Mouse (Mus musculus): ENCODE results near the gene Rora. TPM values are rescaled to one million over a fixed set of nuclear protein-coding genes. Genes with fewer than 3 reads are reported as not detected.

Rora gene
- 9.0 TPM for polyA plus RNA-seq (2021)

DNA sequence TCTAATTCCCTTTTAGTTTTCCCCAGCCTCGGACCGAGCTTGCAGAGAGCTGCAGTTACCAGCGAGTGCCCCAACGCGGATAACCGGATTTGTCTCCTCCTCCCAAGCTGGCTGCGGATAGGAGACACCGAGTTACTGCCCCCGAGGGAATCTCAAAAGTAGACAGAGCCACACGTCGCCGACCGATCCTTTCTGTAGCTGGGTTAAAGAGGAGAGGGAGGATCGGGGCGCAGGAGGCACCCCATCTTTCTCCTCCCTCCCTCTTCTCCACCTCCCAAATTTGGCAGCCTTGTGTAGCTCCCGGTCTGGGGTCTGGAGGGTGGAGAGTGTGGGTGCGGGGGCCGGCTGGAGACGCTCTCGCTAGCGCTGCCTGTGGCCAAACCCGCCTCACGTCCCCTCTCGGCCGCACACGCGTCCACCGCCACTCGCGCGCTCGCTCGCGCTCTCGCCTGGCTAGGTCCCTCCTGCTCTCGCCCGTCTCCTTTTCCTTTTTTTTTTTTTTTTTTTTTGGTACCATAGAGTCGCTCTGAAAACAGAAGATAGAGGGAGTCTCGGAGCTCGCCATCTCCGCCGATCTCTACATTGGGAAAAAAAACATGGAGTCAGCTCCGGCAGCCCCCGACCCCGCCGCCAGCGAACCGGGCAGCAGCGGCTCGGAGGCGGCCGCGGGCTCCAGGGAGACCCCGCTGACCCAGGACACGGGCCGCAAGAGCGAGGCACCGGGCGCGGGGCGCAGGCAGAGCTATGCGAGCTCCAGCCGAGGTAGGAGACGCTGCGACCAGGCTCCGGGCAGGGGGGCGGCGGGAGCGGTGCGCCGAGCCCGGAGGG lies at the start of gene Rora:
Gene Rora (plus strand): TSS at position 576 of the 828 bp plus-strand sequence.
- TF ChIP-seq CTCF (IDR thresholded peaks at IDR 0.05): peak; percentile 29
- H3K27me3 ChIP-seq: peaks cover 34% of the 10 kb centered on the region
- in situ Hi-C loops (cut with MboI; ENCODE audit: low pct_unique_long_range_greater_than_20kb): no loop called here
- ChIA-PET POLR2A (interaction anchor here (0.5 to 0.7 kb wide), 5 partner anchors 15 to 1599 kb away, joined by 3 to 10 read pairs (median 4); no protein-coding TSS in a partner anchor), CTCF (no interaction called here)
- no peak for DNase-seq (ENCODE audit: low read depth, low spot score)
- peak; percentile 48 for ATAC-seq

DNA sequence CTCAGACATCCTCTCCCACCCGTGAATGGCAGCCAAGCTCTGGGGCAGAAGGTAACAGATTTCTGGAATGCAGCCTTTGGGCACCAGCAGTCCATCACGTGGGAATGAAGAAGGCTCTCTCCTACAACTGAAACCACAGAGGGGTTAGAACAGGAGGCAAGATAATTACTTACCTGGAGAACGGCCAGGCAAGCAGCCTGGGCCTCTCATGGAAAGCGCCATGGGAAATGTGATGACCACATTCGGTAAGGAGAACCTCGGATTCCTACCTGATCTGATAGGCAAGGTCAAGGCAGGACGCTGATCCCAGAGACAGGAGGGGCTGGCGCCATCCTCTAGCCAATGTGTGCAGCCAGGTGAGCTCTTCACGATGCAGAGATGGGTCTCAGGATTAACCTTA lies 39.6 kb upstream of the Rora start:
- no peak for TF ChIP-seq CTCF (IDR thresholded peaks at IDR 0.05)
- POLR2A ChIA-PET: no interaction called here
- DNase-seq (ENCODE audit: low read depth, low spot score) (no peak), ATAC-seq (no peak)
- CTCF ChIA-PET: no interaction called here
- in situ Hi-C loops (cut with MboI; ENCODE audit: low pct_unique_long_range_greater_than_20kb): no loop called here
- peaks cover 12% of the 10 kb centered on the region for H3K27me3 ChIP-seq

DNA sequence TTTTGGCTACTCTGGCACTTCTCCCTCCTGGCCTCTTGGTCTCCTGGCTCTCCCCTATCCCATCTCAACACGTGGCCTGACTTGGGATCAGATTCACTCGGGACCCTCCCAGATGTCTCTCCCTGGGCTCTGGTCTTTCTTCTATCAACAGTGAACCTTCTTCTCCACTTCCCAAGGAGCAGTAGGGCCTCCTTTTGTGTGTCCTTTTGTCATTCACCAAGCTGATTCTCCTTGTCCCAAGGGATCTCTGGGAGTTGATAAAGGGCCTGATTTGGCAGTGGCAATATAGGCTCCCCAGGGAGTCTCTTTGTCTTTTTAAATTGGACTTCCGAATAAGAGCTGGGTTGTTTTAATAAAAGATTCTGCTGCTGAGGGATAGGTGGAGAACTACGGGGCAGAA lies 36.5 kb upstream of the Rora start:
- H3K27me3 ChIP-seq: peaks cover 12% of the 10 kb centered on the region
- TF ChIP-seq CTCF (IDR thresholded peaks at IDR 0.05): no peak
- in situ Hi-C loops (cut with MboI; ENCODE audit: low pct_unique_long_range_greater_than_20kb): no loop called here
- POLR2A ChIA-PET: interaction anchor here (0.6 kb wide), 1 partner anchor 44 kb away, joined by 3 read pairs; no protein-coding TSS in a partner anchor
- no peak for DNase-seq (ENCODE audit: low read depth, low spot score)
- no peak for ATAC-seq
- CTCF ChIA-PET: no interaction called here

DNA sequence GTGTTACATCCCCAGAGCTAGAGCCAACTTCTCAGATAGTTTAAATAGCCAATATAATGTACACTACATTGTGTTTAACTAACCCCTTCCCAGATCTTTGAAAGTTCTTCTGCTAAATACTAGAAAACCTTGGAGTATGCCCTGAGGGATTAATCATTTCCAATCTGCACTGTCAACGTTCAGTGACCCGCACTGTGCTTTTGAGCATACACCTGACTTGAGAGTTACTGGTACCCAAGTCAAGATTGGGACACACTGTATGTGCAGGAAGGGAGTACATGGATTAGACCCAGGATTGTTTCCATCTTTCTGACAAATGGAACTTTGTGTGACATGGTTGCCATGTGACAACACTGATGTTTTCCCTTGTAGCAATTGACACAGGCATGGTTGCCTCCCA lies 33.5 kb upstream of the Rora start:
- in situ Hi-C loops (cut with MboI; ENCODE audit: low pct_unique_long_range_greater_than_20kb): no loop called here
- ChIA-PET CTCF (no interaction called here), POLR2A (interaction anchor here (0.6 kb wide), 1 partner anchor 12 kb away, joined by 3 read pairs; no protein-coding TSS in a partner anchor)
- peaks cover 6% of the 10 kb centered on the region for H3K27me3 ChIP-seq
- no peak for ATAC-seq
- no peak for TF ChIP-seq CTCF (IDR thresholded peaks at IDR 0.05)
- DNase-seq (ENCODE audit: low read depth, low spot score): no peak

DNA sequence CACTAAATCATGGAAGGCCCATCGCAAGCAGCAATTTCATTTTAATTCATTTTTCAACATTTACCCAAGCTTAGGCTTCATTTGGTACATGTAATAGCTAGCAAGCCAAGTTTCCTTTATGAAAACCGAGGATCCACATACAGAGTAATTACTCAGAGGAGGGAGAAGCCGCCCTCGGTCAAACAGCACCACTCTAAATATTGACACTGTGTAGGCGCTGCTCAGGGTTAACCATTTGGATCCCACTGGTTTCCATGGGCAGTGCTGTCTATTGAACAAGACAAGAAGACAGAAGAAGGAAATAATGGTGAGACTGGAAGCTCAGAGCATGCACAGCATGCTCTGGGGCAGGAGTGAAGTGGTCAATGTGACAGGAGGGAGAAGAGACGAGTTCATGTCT lies 33.1 kb upstream of the Rora start:
- DNase-seq (ENCODE audit: low read depth, low spot score) (no peak), ATAC-seq (no peak)
- TF ChIP-seq CTCF (IDR thresholded peaks at IDR 0.05): no peak
- ChIA-PET POLR2A (interaction anchor here (0.6 kb wide), 1 partner anchor 13 kb away, joined by 3 read pairs; no protein-coding TSS in a partner anchor), CTCF (no interaction called here)
- in situ Hi-C loops (cut with MboI; ENCODE audit: low pct_unique_long_range_greater_than_20kb): no loop called here
- H3K27me3 ChIP-seq: peaks cover 6% of the 10 kb centered on the region

DNA sequence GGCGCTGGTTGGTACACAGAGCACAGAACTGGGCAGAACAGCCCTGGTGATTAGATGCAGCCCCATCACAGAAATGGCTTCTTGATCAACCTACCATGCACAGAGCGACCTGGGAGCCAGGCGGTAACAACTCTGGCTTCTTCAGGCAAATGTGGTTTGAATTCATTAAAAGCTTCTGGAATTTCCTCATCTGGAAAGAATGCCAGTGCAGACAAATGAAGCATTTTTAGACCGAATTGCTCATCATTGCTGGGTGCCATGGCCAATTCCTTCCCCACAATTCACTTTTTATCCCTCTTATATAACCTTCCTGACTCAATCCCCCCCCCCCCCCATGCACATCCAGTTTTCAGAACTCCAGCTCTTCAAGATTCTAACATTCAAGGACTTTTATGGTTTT lies 28.6 kb upstream of the Rora start:
- TF ChIP-seq CTCF (IDR thresholded peaks at IDR 0.05): no peak
- in situ Hi-C loops (cut with MboI; ENCODE audit: low pct_unique_long_range_greater_than_20kb): no loop called here
- ATAC-seq: no peak
- DNase-seq (ENCODE audit: low read depth, low spot score): no peak
- ChIA-PET POLR2A (no interaction called here), CTCF (no interaction called here)
- peaks cover 6% of the 10 kb centered on the region for H3K27me3 ChIP-seq

DNA sequence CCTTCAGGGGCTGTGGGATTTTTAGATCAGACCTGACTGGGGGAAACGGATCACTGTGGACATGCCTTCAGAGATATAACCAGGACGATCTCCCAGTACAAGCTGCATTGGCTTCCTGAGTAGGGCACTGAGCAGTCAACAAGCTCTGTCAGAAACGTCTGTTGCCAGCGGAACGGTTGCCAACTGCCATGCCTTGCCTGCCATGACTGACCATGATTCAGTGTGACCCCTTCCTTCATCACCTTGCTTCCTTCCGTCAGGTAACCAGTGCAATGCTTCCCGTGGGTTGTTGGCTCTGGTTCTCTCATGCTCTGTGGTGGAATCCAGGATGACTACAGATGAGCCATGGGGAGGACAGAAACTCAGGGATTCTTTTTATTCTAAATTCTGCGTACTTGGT lies 16.3 kb upstream of the Rora start:
- DNase-seq (ENCODE audit: low read depth, low spot score) (no peak), ATAC-seq (no peak)
- ChIA-PET POLR2A (no interaction called here), CTCF (no interaction called here)
- TF ChIP-seq CTCF (IDR thresholded peaks at IDR 0.05): no peak
- H3K27me3 ChIP-seq: peaks cover 3% of the 10 kb centered on the region
- in situ Hi-C loops (cut with MboI; ENCODE audit: low pct_unique_long_range_greater_than_20kb): no loop called here

DNA sequence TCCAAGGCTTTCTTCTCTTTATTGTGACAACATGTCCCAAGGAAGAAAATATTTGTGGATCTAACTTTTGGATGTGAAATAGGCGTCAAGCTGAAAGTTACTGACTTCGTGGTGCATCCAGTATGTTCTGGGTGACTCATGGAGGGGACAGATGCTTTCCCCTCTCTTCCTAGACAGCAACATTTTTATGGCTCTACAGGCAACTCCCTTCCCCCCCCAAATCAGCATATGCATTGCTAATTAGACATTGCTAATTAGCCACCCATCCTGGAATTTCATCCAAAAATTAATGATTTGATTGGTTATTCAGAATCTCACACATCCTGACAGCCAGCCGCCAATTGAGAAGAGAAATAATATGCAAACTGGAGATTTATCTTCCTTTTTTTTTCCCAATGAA lies 12.5 kb upstream of the Rora start:
- POLR2A ChIA-PET: no interaction called here
- no peak for DNase-seq (ENCODE audit: low read depth, low spot score)
- TF ChIP-seq CTCF (IDR thresholded peaks at IDR 0.05): no peak
- CTCF ChIA-PET: no interaction called here
- peaks cover 5% of the 10 kb centered on the region for H3K27me3 ChIP-seq
- in situ Hi-C loops (cut with MboI; ENCODE audit: low pct_unique_long_range_greater_than_20kb): no loop called here
- ATAC-seq: no peak

DNA sequence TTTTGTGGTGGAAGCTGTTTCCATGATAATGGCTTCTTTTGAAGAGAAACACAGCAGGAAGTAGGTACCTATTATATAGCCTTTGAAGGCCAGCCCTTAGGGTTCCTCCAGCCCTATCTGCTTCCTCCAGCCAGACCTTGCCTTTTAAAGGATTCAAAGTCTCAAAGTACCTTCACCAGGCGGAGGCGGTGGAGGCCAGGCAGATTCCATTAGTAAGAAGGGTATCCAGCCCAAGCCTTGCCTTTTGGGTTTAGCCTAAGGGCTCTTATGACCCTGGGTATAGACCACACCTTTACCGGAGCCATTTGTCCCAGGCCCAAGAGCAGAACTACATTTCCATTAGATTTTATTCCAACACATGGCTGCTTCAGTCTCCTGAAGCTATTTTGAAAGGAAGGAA lies 5.5 kb upstream of the Rora start:
- CTCF ChIA-PET: no interaction called here
- TF ChIP-seq CTCF (IDR thresholded peaks at IDR 0.05): no peak
- ATAC-seq (no peak), DNase-seq (ENCODE audit: low read depth, low spot score) (no peak)
- in situ Hi-C loops (cut with MboI; ENCODE audit: low pct_unique_long_range_greater_than_20kb): no loop called here
- H3K27me3 ChIP-seq: peaks cover 16% of the 10 kb centered on the region
- POLR2A ChIA-PET: no interaction called here

DNA sequence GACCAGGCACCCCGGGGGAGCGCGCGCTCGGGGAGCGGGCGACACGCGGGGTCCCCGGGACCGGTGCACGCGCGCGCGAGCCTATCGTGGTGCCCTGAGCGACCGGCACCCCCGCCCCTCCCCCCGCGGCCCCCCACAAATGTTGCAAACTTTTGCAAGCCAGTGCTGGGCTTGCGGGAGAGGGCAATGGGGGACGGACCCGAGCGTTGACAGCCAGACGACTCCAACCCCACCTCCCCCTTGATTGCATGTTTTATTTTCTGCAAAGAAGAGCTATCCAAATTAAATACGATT lies 400 bp downstream of the Rora start:
- POLR2A ChIA-PET: interaction anchor here (0.6 to 0.7 kb wide), 4 partner anchors 100 to 1599 kb away, joined by 4 to 10 read pairs (median 6); no protein-coding TSS in a partner anchor
- CTCF ChIA-PET: interaction anchor here (0.7 kb wide), 1 partner anchor 9 kb away, joined by 3 read pairs; no protein-coding TSS in a partner anchor
- in situ Hi-C loops (cut with MboI; ENCODE audit: low pct_unique_long_range_greater_than_20kb): no loop called here
- ATAC-seq (peak; percentile 19), DNase-seq (ENCODE audit: low read depth, low spot score) (no peak)
- peaks cover 34% of the 10 kb centered on the region for H3K27me3 ChIP-seq
- TF ChIP-seq CTCF (IDR thresholded peaks at IDR 0.05): no peak

DNA sequence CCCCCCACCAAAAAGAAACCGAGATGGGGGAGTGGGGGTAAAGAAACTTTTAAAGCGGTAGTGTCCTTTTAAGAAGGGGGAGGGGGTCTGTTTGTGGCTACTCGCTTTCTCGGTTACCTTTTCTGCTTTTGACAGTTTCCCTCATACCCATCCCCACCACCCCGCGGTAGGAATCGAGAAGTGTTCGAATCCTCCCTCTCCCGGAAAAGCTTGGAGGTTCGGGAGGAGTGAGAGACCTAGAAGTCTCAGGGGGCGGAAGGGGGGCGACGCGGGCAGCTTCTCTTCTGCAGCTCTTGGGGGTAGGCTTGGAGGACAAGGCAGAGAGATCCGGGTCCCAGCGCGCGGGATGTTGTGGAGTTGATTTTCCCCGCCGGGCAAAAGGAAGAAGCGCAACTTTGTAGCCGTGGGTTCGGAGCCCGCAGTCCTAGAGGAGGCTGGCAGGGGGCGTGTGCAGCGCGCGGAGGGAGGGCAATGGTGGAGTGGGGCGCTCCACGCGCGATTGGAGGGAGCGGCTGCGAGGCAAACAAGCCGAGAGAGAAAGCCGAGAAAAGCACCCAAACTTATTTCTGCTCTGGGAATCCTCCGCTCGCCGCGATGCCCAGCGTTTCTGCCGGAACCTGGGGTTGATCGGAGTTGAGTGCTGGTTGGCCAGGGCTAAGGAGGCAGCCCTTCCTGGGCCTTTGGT lies 889 bp downstream of the Rora start:
- no peak for DNase-seq (ENCODE audit: low read depth, low spot score)
- ChIA-PET POLR2A (interaction anchor here (0.7 kb wide), 1 partner anchor 30 kb away, joined by 3 read pairs; no protein-coding TSS in a partner anchor), CTCF (interaction anchor here (0.7 kb wide), 1 partner anchor 9 kb away, joined by 3 read pairs; no protein-coding TSS in a partner anchor)
- ATAC-seq: no peak
- TF ChIP-seq CTCF (IDR thresholded peaks at IDR 0.05): no peak
- H3K27me3 ChIP-seq: peaks cover 34% of the 10 kb centered on the region
- in situ Hi-C loops (cut with MboI; ENCODE audit: low pct_unique_long_range_greater_than_20kb): no loop called here

All from Patski (cell line).